Mouse (Mus musculus): ENCODE results near the gene Asap2. TPM values are rescaled to one million over a fixed set of nuclear protein-coding genes. Genes with fewer than 3 reads are reported as not detected.

The Asap2 gene
- polyA plus RNA-seq, 1 experiment: 17.5 TPM

DNA sequence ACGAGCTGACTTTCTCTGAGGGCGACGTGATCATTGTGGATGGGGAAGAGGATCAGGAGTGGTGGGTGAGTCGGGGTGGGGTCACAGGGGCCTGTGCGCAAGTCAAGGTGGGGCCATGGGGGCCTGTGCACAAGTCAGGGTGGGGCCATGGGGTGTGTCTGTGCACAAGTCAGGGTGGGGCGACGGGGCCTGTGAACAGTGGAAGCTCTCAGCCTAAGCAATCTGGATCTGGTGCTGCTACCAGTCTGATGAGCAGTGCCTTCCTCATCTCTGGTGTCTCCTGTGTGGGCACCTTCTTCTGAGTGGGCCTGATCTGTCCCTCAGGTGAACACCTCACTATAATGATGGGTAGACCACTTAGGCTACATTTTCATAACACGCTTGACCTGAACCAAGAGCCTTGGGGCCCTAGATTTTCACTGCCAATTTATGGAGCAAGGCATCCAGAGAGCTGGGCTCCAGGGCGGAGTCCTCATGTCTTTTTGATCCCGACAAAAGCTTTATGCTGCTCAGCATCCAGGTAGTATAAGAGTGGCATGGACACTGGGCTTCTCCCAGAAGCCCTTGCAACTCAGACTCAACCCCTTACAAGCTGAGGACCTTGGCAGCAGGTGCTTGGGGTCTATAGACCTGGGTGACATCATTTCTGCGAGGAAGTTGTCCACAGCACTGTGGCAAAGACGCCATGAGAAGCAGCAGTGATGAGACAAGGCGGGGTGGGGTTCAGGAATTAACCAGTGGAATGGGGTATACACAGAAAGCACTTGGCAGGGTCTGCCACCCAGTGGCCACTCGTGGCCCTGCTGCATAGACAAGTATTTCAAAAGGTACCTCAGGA is 275.9 kb downstream of the Asap2 start:
- Histone ChIP-seq H3K4me3 (replicated peaks; ENCODE audit: extremely low read depth, low read depth, low read length) (no peak overlapping the region), H3K4me1 (ENCODE audit: control insufficient read depth, insufficient read depth, low read length) (peaks cover 10% of the 10 kb centered on the region)
- TF ChIP-seq CTCF (IDR thresholded peaks at IDR 0.05; ENCODE audit: insufficient read depth, low read length): peak; percentile 89
- no peak for TF ChIP-seq POLR2A (IDR thresholded peaks at IDR 0.05; ENCODE audit: borderline replicate concordance, extremely low read depth, low read depth, low read length)
- DNase-seq: peak; percentile 54
- WGBS: 67% methylated on average over 14 of the region's 14 CpGs

- H3K4me1 ChIP-seq (ENCODE audit: control insufficient read depth, insufficient read depth, low read length): peaks cover 10% of the 10 kb centered on the region
- no peak overlapping the region for H3K4me3 ChIP-seq (replicated peaks; ENCODE audit: extremely low read depth, low read depth, low read length)
- TF ChIP-seq POLR2A (IDR thresholded peaks at IDR 0.05; ENCODE audit: borderline replicate concordance, extremely low read depth, low read depth, low read length) (no peak), CTCF (IDR thresholded peaks at IDR 0.05; ENCODE audit: insufficient read depth, low read length) (no peak)
- 80% methylated on average over 2 of the region's 2 CpGs for WGBS
- no peak for DNase-seq
Observed at GRCm38 (mm10) chr12:21266784-21267098, 276.5 kb downstream of the Asap2 start.

DNA sequence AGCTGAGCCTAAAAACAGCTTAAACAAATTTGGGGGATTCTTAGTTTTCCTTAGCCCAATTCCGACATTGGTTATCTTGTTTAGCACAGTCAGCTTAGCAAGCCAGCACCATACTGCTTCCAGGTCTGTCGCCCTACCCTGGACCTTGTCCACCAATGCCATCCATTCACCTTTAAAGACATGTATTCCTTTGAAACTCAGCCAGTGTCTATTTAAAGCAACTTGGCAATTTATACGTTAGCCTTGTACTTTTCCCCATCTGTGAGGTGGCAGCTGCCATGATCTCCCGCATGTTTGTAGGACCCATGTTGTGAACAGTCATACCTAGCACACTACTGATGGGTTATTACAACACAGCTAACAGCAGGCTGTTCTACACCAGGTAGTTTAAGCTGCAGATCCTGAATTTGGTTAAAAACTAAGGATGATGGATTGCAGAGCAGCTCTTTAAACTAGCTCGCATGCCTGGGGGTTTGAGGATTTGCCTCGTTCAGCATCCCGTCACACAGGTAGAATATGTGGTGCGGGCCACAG is 277.9 kb downstream of the Asap2 start:
- 87% methylated on average over 8 of the region's 8 CpGs for WGBS
- no peak for DNase-seq
- H3K4me3 ChIP-seq (replicated peaks; ENCODE audit: extremely low read depth, low read depth, low read length): no peak overlapping the region
- H3K4me1 ChIP-seq (ENCODE audit: control insufficient read depth, insufficient read depth, low read length): peaks cover 10% of the 10 kb centered on the region
- TF ChIP-seq CTCF (IDR thresholded peaks at IDR 0.05; ENCODE audit: insufficient read depth, low read length) (no peak), POLR2A (IDR thresholded peaks at IDR 0.05; ENCODE audit: borderline replicate concordance, extremely low read depth, low read depth, low read length) (no peak)

DNA sequence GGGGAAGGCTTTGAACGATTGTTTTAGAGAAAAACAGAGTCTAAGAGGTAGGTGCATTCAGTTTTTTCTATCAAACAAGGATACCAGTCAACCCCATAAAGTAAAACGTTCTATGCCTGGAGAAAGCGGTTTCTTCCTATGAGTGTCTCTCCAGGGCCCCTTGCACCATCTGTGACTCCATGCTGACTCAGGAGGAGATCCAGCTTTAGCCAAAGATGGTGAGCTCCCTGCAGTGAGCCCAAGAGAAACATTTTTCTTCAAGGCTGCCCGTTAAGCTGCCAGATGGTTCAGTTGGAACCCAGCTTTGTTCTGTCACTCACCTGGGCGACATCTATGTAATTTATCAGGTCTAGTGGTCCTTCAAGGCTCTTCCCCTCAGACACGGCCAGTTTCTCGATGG is 284.2 kb downstream of the Asap2 start:
- H3K4me3 ChIP-seq (replicated peaks; ENCODE audit: extremely low read depth, low read depth, low read length): no peak overlapping the region
- 76% methylated on average over 7 of the region's 7 CpGs for WGBS
- H3K4me1 ChIP-seq (ENCODE audit: control insufficient read depth, insufficient read depth, low read length): no peaks in the 10 kb centered on the region
- no peak for DNase-seq
- TF ChIP-seq POLR2A (IDR thresholded peaks at IDR 0.05; ENCODE audit: borderline replicate concordance, extremely low read depth, low read depth, low read length) (no peak), CTCF (IDR thresholded peaks at IDR 0.05; ENCODE audit: insufficient read depth, low read length) (no peak)

DNA sequence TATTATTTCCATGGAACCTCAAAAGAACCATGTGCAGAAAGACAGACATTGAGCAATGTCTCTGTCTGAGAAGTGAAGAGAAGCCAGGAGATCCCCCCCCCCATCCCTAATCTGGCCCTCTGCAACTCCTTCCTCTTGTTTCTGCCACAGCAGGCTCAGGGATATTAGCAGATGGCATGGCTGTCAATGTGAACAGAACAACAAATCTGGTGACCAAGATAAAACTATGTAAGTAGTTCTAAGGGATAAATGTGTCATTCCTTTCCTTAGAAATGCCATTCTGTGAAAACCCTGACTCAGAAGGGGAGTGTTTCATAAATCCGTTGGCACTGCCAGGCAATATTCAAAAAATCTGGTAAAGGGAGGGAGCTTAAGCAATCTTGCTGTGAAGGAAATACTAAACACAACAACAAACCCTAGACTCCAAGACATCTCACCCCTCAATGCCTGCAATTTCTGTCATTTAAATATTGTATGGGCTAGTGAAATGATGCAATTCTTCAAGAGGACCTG is 287.1 kb downstream of the Asap2 start:
- WGBS: 77% methylated on average over 1 of the region's 1 CpGs
- no peak for TF ChIP-seq POLR2A (IDR thresholded peaks at IDR 0.05; ENCODE audit: borderline replicate concordance, extremely low read depth, low read depth, low read length)
- TF ChIP-seq CTCF (IDR thresholded peaks at IDR 0.05; ENCODE audit: insufficient read depth, low read length): no peak
- Histone ChIP-seq H3K4me1 (ENCODE audit: control insufficient read depth, insufficient read depth, low read length) (no peaks in the 10 kb centered on the region), H3K4me3 (replicated peaks; ENCODE audit: extremely low read depth, low read depth, low read length) (no peak overlapping the region)
- DNase-seq: no peak

- Histone ChIP-seq H3K4me1 (ENCODE audit: control insufficient read depth, insufficient read depth, low read length) (peaks cover 10% of the 10 kb centered on the region), H3K4me3 (replicated peaks; ENCODE audit: extremely low read depth, low read depth, low read length) (peak within 1 kb of the TSS; percentile 95)
- no peak for TF ChIP-seq POLR2A (IDR thresholded peaks at IDR 0.05; ENCODE audit: borderline replicate concordance, extremely low read depth, low read depth, low read length)
- no peak for TF ChIP-seq CTCF (IDR thresholded peaks at IDR 0.05; ENCODE audit: insufficient read depth, low read length)
- WGBS: 51% methylated on average over 11 of the region's 11 CpGs
- no peak for DNase-seq
Observed at GRCm38 (mm10) chr12:21284761-21285441, 294.6 kb downstream of the Asap2 start, which contains the start of gene Cpsf3. Gene Cpsf3 (plus strand): TSS chr12:21285391.

DNA sequence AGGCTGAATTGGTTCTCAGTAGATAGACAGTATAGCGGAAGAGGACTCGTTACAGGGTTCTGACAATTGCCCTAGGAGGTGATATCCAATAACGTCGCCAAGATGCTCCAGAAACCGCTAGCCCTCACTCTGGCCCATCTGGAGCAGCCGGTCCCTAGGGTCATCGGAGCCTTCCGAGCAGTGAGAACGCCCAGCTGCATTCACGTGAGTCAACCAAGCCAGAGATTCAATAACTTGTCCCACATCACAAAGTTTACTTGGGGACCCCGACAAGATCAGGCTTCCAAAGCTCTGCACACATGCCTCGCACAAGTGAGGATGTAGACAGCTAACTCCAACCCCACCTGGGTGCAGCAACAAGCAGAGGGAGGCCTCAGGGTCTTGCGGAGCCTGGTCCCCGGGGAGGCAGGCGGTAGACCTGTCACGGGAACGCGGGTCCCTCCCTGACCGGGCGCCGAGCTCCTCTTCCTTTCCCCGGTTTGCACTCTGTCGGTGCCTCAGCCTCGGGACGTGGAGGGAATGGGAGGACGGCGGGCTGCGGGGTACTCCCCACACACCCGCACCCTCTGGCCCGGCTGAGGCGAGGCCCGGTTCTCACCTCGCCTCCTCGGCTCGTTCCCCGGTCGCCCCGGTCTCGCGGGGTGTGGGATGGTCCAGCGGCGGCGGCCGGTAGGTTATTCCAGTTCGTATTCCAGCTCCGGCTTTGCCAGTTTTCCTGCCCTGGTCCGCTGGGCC is 295.4 kb downstream of the Asap2 start:
- no peak for DNase-seq
- TF ChIP-seq CTCF (IDR thresholded peaks at IDR 0.05; ENCODE audit: insufficient read depth, low read length): no peak
- 0 out of 2 replicates have a peak, but pooled peaks have one; percentile 32 for TF ChIP-seq POLR2A (IDR thresholded peaks at IDR 0.05; ENCODE audit: borderline replicate concordance, extremely low read depth, low read depth, low read length)
- H3K4me3 ChIP-seq (replicated peaks; ENCODE audit: extremely low read depth, low read depth, low read length): peak overlapping the region; percentile 95
- peaks cover 10% of the 10 kb centered on the region for H3K4me1 ChIP-seq (ENCODE audit: control insufficient read depth, insufficient read depth, low read length)
- WGBS: under 1% methylated on average over 47 of the region's 47 CpGs

GRCm38 (mm10) chr12:21286243-21286622 is 296.0 kb downstream of the Asap2 start, which contains the start of gene Itgb1bp1:
Gene Itgb1bp1 (minus strand): TSS chr12:21286284.
- DNase-seq: peak; percentile 99
- Histone ChIP-seq H3K4me3 (replicated peaks; ENCODE audit: extremely low read depth, low read depth, low read length) (peak within 1 kb of the TSS; percentile 95), H3K4me1 (ENCODE audit: control insufficient read depth, insufficient read depth, low read length) (peaks cover 10% of the 10 kb centered on the region)
- WGBS: under 1% methylated on average over 28 of the region's 28 CpGs
- TF ChIP-seq CTCF (IDR thresholded peaks at IDR 0.05; ENCODE audit: insufficient read depth, low read length): no peak
- no peak for TF ChIP-seq POLR2A (IDR thresholded peaks at IDR 0.05; ENCODE audit: borderline replicate concordance, extremely low read depth, low read depth, low read length)

Measured in lung, adult 2 months (tissue).